Mouse (Mus musculus): ENCODE measurements around the gene Ccr9.
"Not testable (repeated sequence)": the region's sequence is repeated elsewhere in the genome, so short reads cannot be mapped to it uniquely, and the experiment has no call there.

The Ccr9 gene

GRCm38 (mm10) chr9:123678327-123679105 is at the start of gene Ccr9, which contains the start of gene Slc6a20a:
Gene Ccr9 (plus strand): TSS chr9:123678439.
Gene Slc6a20a (minus strand): TSS chr9:123678885.
- DNase-seq (ENCODE audit: low spot score in 2 of 2), result no peak

GRCm38 (mm10) chr9:123631666-123632065 is 46.6 kb upstream of the Ccr9 start:
- DNase-seq (ENCODE audit: low spot score in 2 of 2), result no peak

- no peak for DNase-seq (ENCODE audit: low spot score in 2 of 2)
Observed at GRCm38 (mm10) chr9:123632281-123632680, 46.0 kb upstream of the Ccr9 start, which contains the start of gene Slc6a20b. Gene Slc6a20b (minus strand): TSS chr9:123632565.

GRCm38 (mm10) chr9:123632993-123633392 is 45.2 kb upstream of the Ccr9 start:
- DNase-seq (ENCODE audit: low spot score in 2 of 2), result no peak

GRCm38 (mm10) chr9:123636771-123637170 is 41.5 kb upstream of the Ccr9 start:
- no peak for DNase-seq (ENCODE audit: low spot score in 2 of 2)

GRCm38 (mm10) chr9:123638231-123638630 is 40.0 kb upstream of the Ccr9 start:
- no peak for DNase-seq (ENCODE audit: low spot score in 2 of 2)

- DNase-seq (ENCODE audit: low spot score in 2 of 2), result peak; percentile 27 to 43
Observed at GRCm38 (mm10) chr9:123638668-123639089, 39.6 kb upstream of the Ccr9 start.

GRCm38 (mm10) chr9:123640106-123640505 is 38.1 kb upstream of the Ccr9 start:
- no peak for DNase-seq (ENCODE audit: low spot score in 2 of 2)

GRCm38 (mm10) chr9:123649785-123650511 is 28.3 kb upstream of the Ccr9 start:
- DNase-seq (ENCODE audit: low spot score in 2 of 2), result no peak

- DNase-seq (ENCODE audit: low spot score in 2 of 2), result no peak
Observed at GRCm38 (mm10) chr9:123651369-123651768, 26.9 kb upstream of the Ccr9 start.

GRCm38 (mm10) chr9:123657457-123657856 is 20.8 kb upstream of the Ccr9 start:
- DNase-seq (ENCODE audit: low spot score in 2 of 2), result no peak

- no peak for DNase-seq (ENCODE audit: low spot score in 2 of 2)
Observed at GRCm38 (mm10) chr9:123658981-123659380, 19.3 kb upstream of the Ccr9 start.

- not testable (repeated sequence) for DNase-seq (ENCODE audit: low spot score in 2 of 2)
Observed at GRCm38 (mm10) chr9:123659986-123660676, 18.1 kb upstream of the Ccr9 start.

GRCm38 (mm10) chr9:123665645-123666044 is 12.6 kb upstream of the Ccr9 start:
- DNase-seq (ENCODE audit: low spot score in 2 of 2), result peak; percentile 34 to 57

- no peak for DNase-seq (ENCODE audit: low spot score in 2 of 2)
Observed at GRCm38 (mm10) chr9:123679198-123679597, 959 bp downstream of the Ccr9 start.

GRCm38 (mm10) chr9:123683704-123684103 is 5.5 kb downstream of the Ccr9 start:
- DNase-seq (ENCODE audit: low spot score in 2 of 2), result no peak

GRCm38 (mm10) chr9:123686206-123686605 is 8.0 kb downstream of the Ccr9 start:
- DNase-seq (ENCODE audit: low spot score in 2 of 2), result no peak

GRCm38 (mm10) chr9:123688227-123688626 is 10.0 kb downstream of the Ccr9 start:
- DNase-seq (ENCODE audit: low spot score in 2 of 2), result no peak

- DNase-seq (ENCODE audit: low spot score in 2 of 2), result peak; percentile 39 to 43
Observed at GRCm38 (mm10) chr9:123695634-123696302, 17.5 kb downstream of the Ccr9 start.

- no peak for DNase-seq (ENCODE audit: low spot score in 2 of 2)
Observed at GRCm38 (mm10) chr9:123701822-123702221, 23.6 kb downstream of the Ccr9 start.

GRCm38 (mm10) chr9:123709226-123709625 is 31.0 kb downstream of the Ccr9 start:
- DNase-seq (ENCODE audit: low spot score in 2 of 2), result no peak

- DNase-seq (ENCODE audit: low spot score in 2 of 2), result no peak
Observed at GRCm38 (mm10) chr9:123713111-123713510, 34.9 kb downstream of the Ccr9 start.
